Mouse (Mus musculus) CD8-positive naive resting alpha-beta T cell, adult 2 months (primary cell): ENCODE data around the gene Prss44.
"Not testable (repeated sequence)": the region's sequence is repeated elsewhere in the genome, so short reads cannot be mapped to it uniquely, and the experiment has no call there.

Experiments
- DNase-seq, 2 experiments: peaks; one replicate each; pipeline ENCODE4 v3.0.0; 2022; ENCODE audit warnings: low read depth in 2 of 2, low spot score in 2 of 2

Prss44 gene

GRCm38 (mm10) chr9:110813789-110814188, at the start of gene Prss44:
Prss44 (plus strand) TSS chr9:110813994.
- DNase-seq: no peak

GRCm38 (mm10) chr9:110772336-110772735, 41.5 kb upstream of the Prss44 start:
- DNase-seq: no peak

- no peak for DNase-seq
Measured at GRCm38 (mm10) chr9:110774403-110775268, 39.2 kb upstream of the Prss44 start.

- no peak for DNase-seq
Measured at GRCm38 (mm10) chr9:110775269-110776022, 38.3 kb upstream of the Prss44 start.

- no peak for DNase-seq
Measured at GRCm38 (mm10) chr9:110778100-110778499, 35.7 kb upstream of the Prss44 start.

GRCm38 (mm10) chr9:110778559-110778958, 35.2 kb upstream of the Prss44 start:
- DNase-seq: no peak

GRCm38 (mm10) chr9:110779242-110779913, 34.4 kb upstream of the Prss44 start:
- no peak for DNase-seq

- DNase-seq: peak; percentile 85 to 88
Measured at GRCm38 (mm10) chr9:110781256-110781721, 32.5 kb upstream of the Prss44 start.

- DNase-seq: no peak
Measured at GRCm38 (mm10) chr9:110781731-110782130, 32.1 kb upstream of the Prss44 start.

GRCm38 (mm10) chr9:110783611-110784010, 30.2 kb upstream of the Prss44 start:
- no peak for DNase-seq

GRCm38 (mm10) chr9:110788169-110788568, 25.6 kb upstream of the Prss44 start:
- no peak for DNase-seq

- DNase-seq: no peak
Measured at GRCm38 (mm10) chr9:110790462-110790861, 23.3 kb upstream of the Prss44 start.

GRCm38 (mm10) chr9:110797013-110797412, 16.8 kb upstream of the Prss44 start:
- no peak for DNase-seq

- no peak for DNase-seq
Measured at GRCm38 (mm10) chr9:110797866-110798265, 15.9 kb upstream of the Prss44 start, which contains the start of gene Prss42. Prss42 (plus strand) TSS chr9:110798166.

GRCm38 (mm10) chr9:110800834-110801479, 12.8 kb upstream of the Prss44 start:
- DNase-seq: no peak

GRCm38 (mm10) chr9:110803294-110803693, 10.5 kb upstream of the Prss44 start:
- no peak for DNase-seq

GRCm38 (mm10) chr9:110810051-110810450, 3.7 kb upstream of the Prss44 start:
- DNase-seq: no peak

- not testable (repeated sequence) for DNase-seq
Measured at GRCm38 (mm10) chr9:110820546-110820945, 6.8 kb downstream of the Prss44 start.

- no peak for DNase-seq
Measured at GRCm38 (mm10) chr9:110821436-110821835, 7.6 kb downstream of the Prss44 start.

GRCm38 (mm10) chr9:110825426-110825825, 11.6 kb downstream of the Prss44 start:
- no peak for DNase-seq

GRCm38 (mm10) chr9:110825832-110826231, 12.0 kb downstream of the Prss44 start:
- peak in 1 of 2 experiments; percentile 4 for DNase-seq
